Comparison of ENCODE assay signal across 7 mouse cellular contexts in genomic region chr7:99540016-99540415, GRCm38 (mm10). TPM values are rescaled to one million over a fixed set of nuclear protein-coding genes. Genes with fewer than 3 reads are reported as not detected.
DNase-seq lines count a peak whose midpoint lies in the region; ATAC-seq and TF ChIP-seq lines count a peak whose summit lies in the region.

No protein-coding gene starts in this region.

- TF ChIP-seq CTCF in lung, adult 2 months (IDR thresholded peaks at IDR 0.05; ENCODE audit: insufficient read depth, low read length): no peak
- TF ChIP-seq CTCF in heart, postnatal 0 days (IDR thresholded peaks at IDR 0.05; ENCODE audit: low read depth): no peak
- no peak for TF ChIP-seq CTCF in small intestine, adult 2 months (IDR thresholded peaks at IDR 0.05; ENCODE audit: extremely low read depth, insufficient read length, insufficient replicate concordance, low read depth, low read length)

- H3K4me2 ChIP-seq in heart, postnatal 0 days (ENCODE audit: low read depth, low read length): 0 out of 2 replicates have a peak overlapping the region, but pooled peaks have one; percentile 1
- peak overlapping the region; percentile 41 for H3K4me2 ChIP-seq in liver, embryonic 11.5 days

- H3K27ac ChIP-seq in heart, postnatal 0 days (ENCODE audit: low read depth): peak overlapping the region; percentile 32; the same call in 1 of the 2 replicates
- H3K27ac ChIP-seq in liver, embryonic 11.5 days (ENCODE audit: low read depth, low read length): no peak overlapping the region
- peak overlapping the region; percentile 10 for H3K27ac ChIP-seq in small intestine, adult 2 months (ENCODE audit: insufficient read depth, low read depth, low read length)

- WGBS in lung, adult 2 months: 60% methylated on average over 2 of the region's 2 CpGs
- WGBS in heart, postnatal 0 days: 75% methylated on average over 2 of the region's 2 CpGs
- WGBS in liver, embryonic 11.5 days: 83% methylated on average over 2 of the region's 2 CpGs
- WGBS in small intestine, adult 2 months: 80% methylated on average over 2 of the region's 2 CpGs

- no peak for DNase-seq in lung, adult 2 months
- no peak for DNase-seq in lung, adult 18-20 months
- no peak for DNase-seq in heart, postnatal 0 days (ENCODE audit: low spot score)
- no peak for DNase-seq in liver, embryonic 11.5 days (ENCODE audit: low spot score)
- no peak for DNase-seq in adrenal gland, postnatal 14 days
- no peak for DNase-seq in adrenal gland, postnatal 36 days

- H3K36me3 ChIP-seq in heart, postnatal 0 days (replicated peaks; ENCODE audit: control insufficient read depth, insufficient read depth, low read length): no peaks in the 10 kb centered on the region
- H3K36me3 ChIP-seq in liver, embryonic 11.5 days (ENCODE audit: control insufficient read depth, insufficient read depth, low read length): no peaks in the 10 kb centered on the region; the same call in 1 of the 2 replicates
- H3K36me3 ChIP-seq in small intestine, adult 2 months (ENCODE audit: control insufficient read depth, insufficient read depth, low read length): no peaks in the 10 kb centered on the region

- H3K27me3 ChIP-seq in heart, postnatal 0 days (ENCODE audit: control insufficient read depth, insufficient read depth, low read length): no peaks in the 10 kb centered on the region
- H3K27me3 ChIP-seq in liver, embryonic 11.5 days (replicated peaks; ENCODE audit: control insufficient read depth, insufficient read depth, low read length): no peaks in the 10 kb centered on the region
- no peaks in the 10 kb centered on the region for H3K27me3 ChIP-seq in small intestine, adult 2 months (ENCODE audit: control insufficient read depth, insufficient read depth, low read length)

- H3K4me1 ChIP-seq in lung, adult 2 months (ENCODE audit: control insufficient read depth, insufficient read depth, low read length): peaks cover 44% of the 10 kb centered on the region
- peaks cover 31% of the 10 kb centered on the region for H3K4me1 ChIP-seq in heart, postnatal 0 days (ENCODE audit: control insufficient read depth, insufficient read depth)
- peaks cover 62% of the 10 kb centered on the region for H3K4me1 ChIP-seq in liver, embryonic 11.5 days (replicated peaks; ENCODE audit: control insufficient read depth, insufficient read depth, low read length)
- H3K4me1 ChIP-seq in small intestine, adult 2 months (ENCODE audit: control insufficient read depth, insufficient read depth, insufficient read length, low read length): peaks cover 44% of the 10 kb centered on the region

- TF ChIP-seq EP300 in heart, postnatal 0 days (IDR thresholded peaks at IDR 0.05; ENCODE audit: low read depth): no peak

- TF ChIP-seq POLR2A in lung, adult 2 months (IDR thresholded peaks at IDR 0.05; ENCODE audit: borderline replicate concordance, extremely low read depth, low read depth, low read length): no peak
- TF ChIP-seq POLR2A in small intestine, adult 2 months (IDR thresholded peaks at IDR 0.05; ENCODE audit: low read depth, low read length): no peak

- peak overlapping the region; percentile 4 for H3K4me3 ChIP-seq in lung, adult 2 months (replicated peaks; ENCODE audit: extremely low read depth, low read depth, low read length)
- no peak overlapping the region for H3K4me3 ChIP-seq in heart, postnatal 0 days (ENCODE audit: low read depth, low read length)
- H3K4me3 ChIP-seq in liver, embryonic 11.5 days (ENCODE audit: low read depth, low read length): no peak overlapping the region
- peak overlapping the region; percentile 15 for H3K4me3 ChIP-seq in small intestine, adult 2 months (ENCODE audit: low read depth, low read length)

- no peaks in the 10 kb centered on the region for H3K9me3 ChIP-seq in heart, postnatal 0 days (replicated peaks; ENCODE audit: control insufficient read depth, low read length)
- no peaks in the 10 kb centered on the region for H3K9me3 ChIP-seq in liver, embryonic 11.5 days (ENCODE audit: control insufficient read depth, low read length)

- ATAC-seq in heart, postnatal 0 days (ENCODE audit: insufficient read depth, low read depth): no peak
- ATAC-seq in liver, embryonic 11.5 days (replicated peaks; ENCODE audit: low FRiP score): no peak

- no peak overlapping the region for H3K9ac ChIP-seq in heart, postnatal 0 days (replicated peaks; ENCODE audit: low read depth, low read length)
- peak overlapping the region; percentile 20; the same call in 1 of the 2 replicates for H3K9ac ChIP-seq in liver, embryonic 11.5 days (ENCODE audit: low read depth, low read length)

RNA-seq across cellular contexts. Expression of gene Arrb1, which starts 4.8 kb away (rescaled TPM):
- polyA plus RNA-seq in lung, adult 2 months (2012; rRNA removed): 131 and 161 TPM in 2 replicates
- 23.8 and 36.8 TPM in 2 replicates for total RNA-seq in heart, postnatal 0 days (2014; rRNA removed; ENCODE audit: low replicate concordance)
- polyA plus RNA-seq in heart, postnatal 0 days (2015; fragmentation: Nextera tagmentation; extraction: Ambion mirVana): 3.3 and 3.5 TPM in 2 replicates
- 27.9 and 28.9 TPM in 2 replicates for polyA plus RNA-seq in liver, embryonic 11.5 days (2014; fragmentation: Nextera tagmentation; extraction: Ambion mirVana)
- polyA plus RNA-seq in small intestine, adult 2 months (2012; rRNA removed): 34.3 and 66.7 TPM in 2 replicates
- total RNA-seq in adrenal gland, postnatal 14 days (2021): 48.9 and 57.9 TPM in 2 replicates
- 10 to 100 TPM; 41.1 to 51.0 TPM for total RNA-seq in adrenal gland, postnatal 36 days (2021)

RNA-seq across cellular contexts. Expression of gene Rps3, which starts 56.5 kb away (rescaled TPM):
- 206 and 308 TPM in 2 replicates for polyA plus RNA-seq in lung, adult 2 months (2012; rRNA removed)
- total RNA-seq in heart, postnatal 0 days (2014; rRNA removed; ENCODE audit: low replicate concordance): 804 and 987 TPM in 2 replicates
- polyA plus RNA-seq in heart, postnatal 0 days (2015; fragmentation: Nextera tagmentation; extraction: Ambion mirVana): 439 and 463 TPM in 2 replicates
- polyA plus RNA-seq in liver, embryonic 11.5 days (2014; fragmentation: Nextera tagmentation; extraction: Ambion mirVana): 934 and 944 TPM in 2 replicates
- polyA plus RNA-seq in small intestine, adult 2 months (2012; rRNA removed): 139 and 203 TPM in 2 replicates
- total RNA-seq in adrenal gland, postnatal 14 days (2021): 563 and 690 TPM in 2 replicates
- 100 to 1,000 TPM; 549 to 598 TPM for total RNA-seq in adrenal gland, postnatal 36 days (2021)

Comparison
In these comparisons a context has a peak if more than half of its experiments do, and no peak if none do; other contexts are left out.
1. H3K4me3 ChIP-seq: peak in lung, adult 2 months (single experiment) and small intestine, adult 2 months (single experiment); none in heart, postnatal 0 days (single experiment) and liver, embryonic 11.5 days (single experiment).